Mouse (Mus musculus) cerebellum, adult 9-10 months (tissue): ENCODE measurements around the gene Nosip.
A peak's percentile ranks its signal among the peaks of the same experiment; 100 is the strongest.
"Not testable (repeated sequence)": the region's sequence is repeated elsewhere in the genome, so short reads cannot be mapped to it uniquely, and the experiment has no call there.

Source experiments
- DNase-seq: peaks from one replicate; pipeline ENCODE4 v3.0.0; 2022

The Nosip gene

GRCm38 (mm10) chr7:45092048-45092447 lies 29.8 kb downstream of the Nosip start, which contains the start of gene Rcn3:
Rcn3 (minus strand) TSS chr7:45092221.
- no peak for DNase-seq

GRCm38 (mm10) chr7:45092828-45093515 lies 30.7 kb downstream of the Nosip start:
- DNase-seq, result no peak

- DNase-seq, result no peak
Observed at GRCm38 (mm10) chr7:45093516-45093905, 31.3 kb downstream of the Nosip start.

- no peak for DNase-seq
Observed at GRCm38 (mm10) chr7:45094121-45094520, 31.9 kb downstream of the Nosip start.

GRCm38 (mm10) chr7:45095367-45095766 lies 33.1 kb downstream of the Nosip start:
- no peak for DNase-seq

GRCm38 (mm10) chr7:45095965-45096364 lies 33.7 kb downstream of the Nosip start:
- DNase-seq, result not testable (repeated sequence)

GRCm38 (mm10) chr7:45097479-45097878 lies 35.2 kb downstream of the Nosip start:
- DNase-seq, result no peak

- no peak for DNase-seq
Observed at GRCm38 (mm10) chr7:45098541-45099240, 36.5 kb downstream of the Nosip start.

GRCm38 (mm10) chr7:45100046-45100445 lies 37.8 kb downstream of the Nosip start:
- DNase-seq, result no peak

GRCm38 (mm10) chr7:45102441-45102840 lies 40.2 kb downstream of the Nosip start:
- DNase-seq, result no peak

- no peak for DNase-seq
Observed at GRCm38 (mm10) chr7:45102940-45103585, 40.8 kb downstream of the Nosip start.

- DNase-seq, result peak; percentile 42
Observed at GRCm38 (mm10) chr7:45103652-45104180, 41.5 kb downstream of the Nosip start, which contains the start of gene Fcgrt. Fcgrt (minus strand) TSS chr7:45103851.

- no peak for DNase-seq
Observed at GRCm38 (mm10) chr7:45104941-45105340, 42.7 kb downstream of the Nosip start.

GRCm38 (mm10) chr7:45105491-45105890 lies 43.3 kb downstream of the Nosip start:
- no peak for DNase-seq

GRCm38 (mm10) chr7:45106441-45106840 lies 44.2 kb downstream of the Nosip start:
- DNase-seq, result no peak

- no peak for DNase-seq
Observed at GRCm38 (mm10) chr7:45107052-45107645, 44.9 kb downstream of the Nosip start.

GRCm38 (mm10) chr7:45110089-45110488 lies 47.9 kb downstream of the Nosip start:
- DNase-seq, result not testable (repeated sequence)

- no peak for DNase-seq
Observed at GRCm38 (mm10) chr7:45111940-45112339, 49.7 kb downstream of the Nosip start.

GRCm38 (mm10) chr7:45112529-45112928 lies 50.3 kb downstream of the Nosip start:
- DNase-seq, result no peak

- no peak for DNase-seq
Observed at GRCm38 (mm10) chr7:45113476-45113875, 51.2 kb downstream of the Nosip start.

GRCm38 (mm10) chr7:45117566-45117965 lies 55.3 kb downstream of the Nosip start:
- no peak for DNase-seq

- no peak for DNase-seq
Observed at GRCm38 (mm10) chr7:45118336-45118735, 56.1 kb downstream of the Nosip start.
